21 mouse cellular contexts compared by ENCODE assay signal in genomic region chrX:134342735-134343134, GRCm38 (mm10). TPM values are rescaled to one million over a fixed set of nuclear protein-coding genes. Genes with fewer than 3 reads are reported as not detected.
DNase-seq lines count a peak whose midpoint lies in the region.
"Had no signal": no experiment of that assay in that cellular context is flagged by ENCODE, and none has a peak within 500 bp of the region (broad histone marks: within the 10 kb centered on the region; RNA-seq: fewer than 3 reads in every experiment).

No protein-coding gene starts in this region.

- peak; percentile 20 to 52 for DNase-seq in lung, adult 18-20 months
- DNase-seq in lung, postnatal 14 days = no peak
- DNase-seq in lung, postnatal 10 days = peak; percentile 3
- DNase-seq in skeletal muscle tissue, adult 2 months (ENCODE audit: low read depth, low spot score) = peak; percentile 2
- DNase-seq in heart, adult 9 months (ENCODE audit: low spot score in 2 of 2) = no peak
- DNase-seq in heart, postnatal 4 days = no peak
- DNase-seq: adrenal gland, adult 2 months; adrenal gland, postnatal 14 days; B cell, adult 2 months; cerebellum, adult 11 months; cerebellum, adult 2 months; cerebellum, adult 9-11 months; cerebellum, postnatal 25 days; gastrocnemius, postnatal 10 days; gastrocnemius, postnatal 36 days; heart, adult 11 months; heart, postnatal 10 days; heart, postnatal 36 days had no signal

RNA-seq across cellular contexts. Expression of gene Cenpi, which starts 34.9 kb away (rescaled TPM):
- 10 to 100 TPM; 15.7 to 17.1 TPM for total RNA-seq in heart, postnatal 4 days (2021)

RNA-seq across cellular contexts. Expression of gene Tmem35a, which starts 47.7 kb away (rescaled TPM):
- 10 to 100 TPM; 15.5 to 17.0 TPM for total RNA-seq in heart, postnatal 4 days (2021)
- total RNA-seq: CH12.LX; common myeloid progenitor, adult 5-6 weeks; G1E had no signal

Comparison
In these comparisons a context has a peak if more than half of its experiments do, and no peak if none do; other contexts are left out.
1. DNase-seq: peak in lung, adult 18-20 months (2 of 2), lung, postnatal 10 days (single experiment) and skeletal muscle tissue, adult 2 months (single experiment); none in lung, postnatal 14 days (single experiment), heart, adult 9 months (0 of 2) and heart, postnatal 4 days (single experiment).